Mouse (Mus musculus) stomach, postnatal 0 days (tissue): ENCODE results near the gene Bcl11a. TPM values are rescaled to one million over a fixed set of nuclear protein-coding genes. Genes with fewer than 3 reads are reported as not detected.

Source experiments
- ATAC-seq: fragments of 200-750 bp; cut with Nextera tagmentation; 2 replicates; pipeline ENCODE4 v1.8.0; 2017; ENCODE audit not compliant: low FRiP score, low TSS enrichment
- DNase-seq: peaks from one replicate; pipeline ENCODE4 v3.0.0-alpha.2; 2016; ENCODE audit warnings: low spot score
- H3K27ac ChIP-seq: fragments of 300-500 bp; sonication (generic); replicated peaks from 2 replicates; pipeline ENCODE4 v1.5.1; 2014; ENCODE audit warnings: mild to moderate bottlenecking, control low read depth
- H3K27me3 ChIP-seq: fragments of 300-500 bp; sonication (generic); 2 replicates; pipeline ENCODE4 v1.6.1; 2014; ENCODE audit warnings: low read length; ENCODE audit not compliant: control insufficient read depth, insufficient read depth
- H3K36me3 ChIP-seq: fragments of 300-500 bp; sonication (generic); 2 replicates; pipeline ENCODE4 v1.6.1; 2014; ENCODE audit warnings: low read length, mixed read lengths; ENCODE audit not compliant: control insufficient read depth, insufficient read depth
- H3K4me1 ChIP-seq: fragments of 300-500 bp; sonication (generic); replicated peaks from 2 replicates; pipeline ENCODE4 v1.6.1; 2014; ENCODE audit warnings: antibody characterized with exemption; ENCODE audit not compliant: control insufficient read depth, insufficient read depth
- H3K4me2 ChIP-seq: fragments of 300-500 bp; sonication (generic); replicated peaks from 2 replicates; pipeline ENCODE4 v1.6.1; 2014; ENCODE audit warnings: low read depth, mild to moderate bottlenecking, control low read depth, moderate library complexity
- H3K4me3 ChIP-seq: fragments of 300-500 bp; sonication (generic); 2 replicates; pipeline ENCODE4 v1.5.1; 2014; ENCODE audit warnings: low read depth, low read length, control low read depth
- H3K9ac ChIP-seq: fragments of 300-500 bp; sonication (generic); 2 replicates; pipeline ENCODE4 v1.6.1; 2014; ENCODE audit warnings: mild to moderate bottlenecking, low read length, control low read depth, mixed read lengths
- H3K9me3 ChIP-seq: fragments of 300-500 bp; sonication (generic); 2 replicates; pipeline ENCODE4 v1.6.1; 2016; ENCODE audit warnings: low read length; ENCODE audit not compliant: control insufficient read depth
- CTCF ChIP-seq: IDR thresholded peaks from 2 replicates; pipeline ENCODE4 v1.5.1; 2016; ENCODE audit warnings: antibody characterized with exemption, low read depth, mild to moderate bottlenecking, moderate library complexity
- EP300 ChIP-seq: optimal IDR thresholded peaks from 2 replicates; pipeline ENCODE3; 2016; ENCODE audit warnings: antibody characterized with exemption
- WGBS: fragments of 180-500 bp; shearing (Covaris S2); extraction: QIAGEN DNeasy Blood & Tissue Kit; methylation state at CpG from one replicate; pipeline ENCODE4 v1.1.7; 2014; 5-methylcytosine and 5-hydroxymethylcytosine counted together
- polyA plus RNA-seq: library from polyadenylated mRNA; unstranded; fragments of >200 nt; fragmentation: Nextera tagmentation; extraction: Ambion mirVana; gene quantifications from 2 replicates; pipeline ENCODE4 v1.2.1, GENCODE M21; 2015

The Bcl11a gene
- polyA plus RNA-seq, 1 experiment from 2014 or later: 10.5 TPM

- H3K4me2 ChIP-seq: no peak overlapping the region
- DNase-seq (no peak), ATAC-seq (no peak)
- no peaks in the 10 kb centered on the region for H3K36me3 ChIP-seq
- no peaks in the 10 kb centered on the region for H3K4me1 ChIP-seq
- TF ChIP-seq CTCF (no peak), EP300 (no peak)
- H3K9me3 ChIP-seq: no peaks in the 10 kb centered on the region
- no peaks in the 10 kb centered on the region for H3K27me3 ChIP-seq
- no peak overlapping the region for H3K27ac ChIP-seq
- WGBS: 96% methylated on average over 8 of the region's 8 CpGs
- no peak overlapping the region for H3K4me3 ChIP-seq
- H3K9ac ChIP-seq: no peak overlapping the region
These were observed 85.2 kb downstream of the Bcl11a start for GRCm38 (mm10) chr11:24163072-24163471.

GRCm38 (mm10) chr11:24164065-24164464 lies 86.2 kb downstream of the Bcl11a start:
- WGBS: 94% methylated on average over 26 of the region's 26 CpGs

GRCm38 (mm10) chr11:24171675-24172285 lies 93.9 kb downstream of the Bcl11a start:
- WGBS: 83% methylated on average over 5 of the region's 5 CpGs
- no peak overlapping the region for H3K9ac ChIP-seq
- H3K36me3 ChIP-seq: peaks cover 3% of the 10 kb centered on the region; the same call in 1 of the 2 replicates
- H3K4me1 ChIP-seq: no peaks in the 10 kb centered on the region
- ATAC-seq (no peak), DNase-seq (no peak)
- no peaks in the 10 kb centered on the region for H3K27me3 ChIP-seq
- TF ChIP-seq EP300: no peak
- TF ChIP-seq CTCF: no peak
- H3K27ac ChIP-seq: no peak overlapping the region
- H3K4me2 ChIP-seq: no peak overlapping the region
- no peaks in the 10 kb centered on the region for H3K9me3 ChIP-seq
- no peak overlapping the region for H3K4me3 ChIP-seq

More at GRCm38 (mm10) chr11:24164065-24164464, 86.2 kb downstream of the Bcl11a start:
- Histone ChIP-seq H3K4me3 (no peak overlapping the region), H3K9me3 (no peaks in the 10 kb centered on the region), H3K27ac (no peak overlapping the region), H3K36me3 (no peaks in the 10 kb centered on the region), H3K4me2 (no peak overlapping the region), H3K9ac (no peak overlapping the region), H3K4me1 (no peaks in the 10 kb centered on the region), H3K27me3 (no peaks in the 10 kb centered on the region)
- TF ChIP-seq EP300: no peak
- TF ChIP-seq CTCF: no peak
- ATAC-seq (no peak), DNase-seq (no peak)

GRCm38 (mm10) chr11:24172585-24172984 lies 94.7 kb downstream of the Bcl11a start:
- no peak for TF ChIP-seq CTCF
- TF ChIP-seq EP300: no peak
- Histone ChIP-seq H3K27ac (no peak overlapping the region), H3K4me2 (no peak overlapping the region), H3K9me3 (no peaks in the 10 kb centered on the region), H3K4me1 (no peaks in the 10 kb centered on the region), H3K4me3 (no peak overlapping the region), H3K36me3 (peaks cover 3% of the 10 kb centered on the region; the same call in 1 of the 2 replicates), H3K9ac (no peak overlapping the region), H3K27me3 (no peaks in the 10 kb centered on the region)
- no peak for DNase-seq
- no peak for ATAC-seq
- WGBS: 95% methylated on average over 17 of the region's 17 CpGs

- Histone ChIP-seq H3K9ac (no peak overlapping the region), H3K4me3 (no peak overlapping the region), H3K27me3 (no peaks in the 10 kb centered on the region), H3K36me3 (peaks cover 3% of the 10 kb centered on the region; the same call in 1 of the 2 replicates), H3K4me1 (no peaks in the 10 kb centered on the region), H3K9me3 (no peaks in the 10 kb centered on the region), H3K4me2 (no peak overlapping the region), H3K27ac (no peak overlapping the region)
- DNase-seq (no peak), ATAC-seq (no peak)
- no peak for TF ChIP-seq EP300
- TF ChIP-seq CTCF: no peak
- WGBS: 52% methylated on average over 2 of the region's 2 CpGs
These were observed 96.4 kb downstream of the Bcl11a start for GRCm38 (mm10) chr11:24174161-24174792.

GRCm38 (mm10) chr11:24177458-24177857 lies 99.6 kb downstream of the Bcl11a start:
- ATAC-seq: no peak
- TF ChIP-seq EP300 (no peak), CTCF (no peak)
- DNase-seq: no peak
- Histone ChIP-seq H3K9me3 (no peaks in the 10 kb centered on the region), H3K27me3 (no peaks in the 10 kb centered on the region), H3K4me1 (no peaks in the 10 kb centered on the region), H3K4me2 (no peak overlapping the region), H3K4me3 (no peak overlapping the region), H3K27ac (no peak overlapping the region), H3K36me3 (peaks cover 3% of the 10 kb centered on the region; the same call in 1 of the 2 replicates), H3K9ac (no peak overlapping the region)
- 83% methylated on average over 4 of the region's 4 CpGs for WGBS
